ENCODE assay signal across 24 mouse cellular contexts in genomic region chr6:148605226-148605625, GRCm38 (mm10).
DNase-seq lines count a peak whose midpoint lies in the region; ATAC-seq and TF ChIP-seq lines count a peak whose summit lies in the region.
"Had no signal": no experiment of that assay in that cellular context is flagged by ENCODE, and none has a peak within 500 bp of the region (broad histone marks: within the 10 kb centered on the region; RNA-seq: fewer than 3 reads in every experiment).

No protein-coding gene starts in this region.

- H3K4me2 ChIP-seq in liver, embryonic 12.5 days = no peak overlapping the region
- H3K4me2 ChIP-seq in liver, postnatal 0 days (ENCODE audit: low read depth, low read length) = no peak overlapping the region
- no peak overlapping the region for H3K4me2 ChIP-seq in hindbrain, embryonic 16.5 days (ENCODE audit: low read length)
- H3K4me2 ChIP-seq: embryonic facial prominence, embryonic 13.5 days; embryonic facial prominence, embryonic 15.5 days; forebrain, embryonic 12.5 days had no signal

- H3K36me3 ChIP-seq in liver, embryonic 12.5 days = no peaks in the 10 kb centered on the region
- H3K36me3 ChIP-seq in liver, postnatal 0 days (replicated peaks; ENCODE audit: insufficient read depth, low read length) = no peaks in the 10 kb centered on the region
- no peaks in the 10 kb centered on the region for H3K36me3 ChIP-seq in thymus, adult 2 months (ENCODE audit: control insufficient read depth, insufficient read depth, low read length)
- H3K36me3 ChIP-seq in hindbrain, embryonic 16.5 days (ENCODE audit: control insufficient read depth, insufficient read depth, low read length) = no peaks in the 10 kb centered on the region
- H3K36me3 ChIP-seq: embryonic facial prominence, embryonic 13.5 days; embryonic facial prominence, embryonic 15.5 days; forebrain, embryonic 10.5 days; forebrain, embryonic 12.5 days had no signal

- 77% methylated on average over 1 of the region's 1 CpGs for WGBS in liver, embryonic 12.5 days (ENCODE audit: insufficient replicate concordance)
- 89% methylated on average over 1 of the region's 1 CpGs for WGBS in liver, postnatal 0 days (ENCODE audit: insufficient replicate concordance)
- WGBS in thymus, adult 2 months = 92% methylated on average over 1 of the region's 1 CpGs
- 87% methylated on average over 1 of the region's 1 CpGs for WGBS in hindbrain, embryonic 16.5 days

- DNase-seq in liver, postnatal 0 days = no peak
- peak; percentile 72 for DNase-seq in thymus, postnatal 0 days (ENCODE audit: low spot score)
- no peak for DNase-seq in thymus, adult 2 months
- DNase-seq in thymus, postnatal 14 days = peak; percentile 56
- peak; percentile 17 for DNase-seq in thymus, postnatal 25 days
- DNase-seq: adrenal gland, adult 2 months; adrenal gland, postnatal 10 days; adrenal gland, postnatal 25 days; cerebellum, adult 11 months; cerebellum, adult 18-20 months; cerebellum, adult 8-10 months; cerebellum, adult 9-11 months; cerebellum, postnatal 14 days; cerebellum, postnatal 36 days; embryo, embryonic 11 days had no signal

- H3K27ac ChIP-seq in liver, embryonic 12.5 days = peak overlapping the region; percentile 88
- no peak overlapping the region for H3K27ac ChIP-seq in liver, postnatal 0 days (ENCODE audit: low read depth)
- no peak overlapping the region for H3K27ac ChIP-seq in thymus, adult 2 months (ENCODE audit: control insufficient read depth, insufficient read depth, low read length)
- no peak overlapping the region for H3K27ac ChIP-seq in hindbrain, embryonic 16.5 days (ENCODE audit: low read depth, low read length)
- H3K27ac ChIP-seq: embryonic facial prominence, embryonic 13.5 days; embryonic facial prominence, embryonic 15.5 days; forebrain, embryonic 10.5 days; forebrain, embryonic 12.5 days had no signal

- TF ChIP-seq EP300 in liver, postnatal 0 days (IDR thresholded peaks at IDR 0.05; ENCODE audit: low read depth) = no peak

- H3K9me3 ChIP-seq in liver, embryonic 12.5 days (replicated peaks) = no peaks in the 10 kb centered on the region
- no peaks in the 10 kb centered on the region for H3K9me3 ChIP-seq in liver, postnatal 0 days (ENCODE audit: low read length)
- no peaks in the 10 kb centered on the region for H3K9me3 ChIP-seq in hindbrain, embryonic 16.5 days (ENCODE audit: control insufficient read depth, low read length)
- H3K9me3 ChIP-seq: embryonic facial prominence, embryonic 13.5 days; embryonic facial prominence, embryonic 15.5 days; forebrain, embryonic 10.5 days; forebrain, embryonic 12.5 days had no signal

- TF ChIP-seq POLR2A in thymus, adult 2 months (IDR thresholded peaks at IDR 0.05; ENCODE audit: control insufficient read depth, extremely low read depth, insufficient read depth, low read length, poor library complexity) = no peak

- H3K27me3 ChIP-seq in liver, embryonic 12.5 days (replicated peaks) = no peaks in the 10 kb centered on the region
- H3K27me3 ChIP-seq in liver, postnatal 0 days (ENCODE audit: insufficient read depth, low read length) = no peaks in the 10 kb centered on the region
- H3K27me3 ChIP-seq in thymus, adult 2 months (ENCODE audit: control insufficient read depth, insufficient read depth, low read length) = no peaks in the 10 kb centered on the region
- no peaks in the 10 kb centered on the region for H3K27me3 ChIP-seq in hindbrain, embryonic 16.5 days (replicated peaks; ENCODE audit: control insufficient read depth, insufficient read depth, low read length)
- H3K27me3 ChIP-seq: embryonic facial prominence, embryonic 13.5 days; embryonic facial prominence, embryonic 15.5 days; forebrain, embryonic 12.5 days had no signal

- TF ChIP-seq CTCF in liver, postnatal 0 days (IDR thresholded peaks at IDR 0.05; ENCODE audit: low read depth) = no peak
- TF ChIP-seq CTCF in thymus, adult 2 months (IDR thresholded peaks at IDR 0.05; ENCODE audit: borderline replicate concordance, control insufficient read depth, extremely low read depth, insufficient read depth, low read length, poor library complexity) = no peak

- H3K4me3 ChIP-seq in liver, embryonic 12.5 days = no peak overlapping the region
- H3K4me3 ChIP-seq in liver, postnatal 0 days (ENCODE audit: low read depth, low read length) = no peak overlapping the region
- H3K4me3 ChIP-seq in thymus, adult 2 months (ENCODE audit: control insufficient read depth, insufficient read depth, low read length) = no peak overlapping the region
- no peak overlapping the region for H3K4me3 ChIP-seq in hindbrain, embryonic 16.5 days (ENCODE audit: low read length)
- H3K4me3 ChIP-seq: embryonic facial prominence, embryonic 13.5 days; embryonic facial prominence, embryonic 15.5 days; erythroblast, embryonic 14.5 days; forebrain, embryonic 10.5 days; forebrain, embryonic 12.5 days had no signal

- H3K9ac ChIP-seq in liver, embryonic 12.5 days = no peak overlapping the region
- no peak overlapping the region for H3K9ac ChIP-seq in liver, postnatal 0 days (replicated peaks)
- no peak overlapping the region for H3K9ac ChIP-seq in hindbrain, embryonic 16.5 days (ENCODE audit: low read depth, low read length)
- H3K9ac ChIP-seq: embryonic facial prominence, embryonic 13.5 days; embryonic facial prominence, embryonic 15.5 days had no signal

- no peak for ATAC-seq in liver, embryonic 12.5 days
- ATAC-seq in liver, postnatal 0 days = no peak
- no peak for ATAC-seq in hindbrain, embryonic 16.5 days
- ATAC-seq in granulocyte monocyte progenitor cell, adult 5-6 weeks (replicated peaks; ENCODE audit: poor library complexity, severe bottlenecking) = no peak
- ATAC-seq: forebrain, embryonic 14.5 days had no signal

- H3K4me1 ChIP-seq in liver, embryonic 12.5 days = peaks cover 51% of the 10 kb centered on the region
- peaks cover 11% of the 10 kb centered on the region for H3K4me1 ChIP-seq in liver, postnatal 0 days (ENCODE audit: insufficient read depth)
- no peaks in the 10 kb centered on the region for H3K4me1 ChIP-seq in thymus, adult 2 months (replicated peaks; ENCODE audit: control insufficient read depth, insufficient read depth, low read length)
- no peaks in the 10 kb centered on the region for H3K4me1 ChIP-seq in hindbrain, embryonic 16.5 days (ENCODE audit: control insufficient read depth, insufficient read depth, low read depth, low read length)
- H3K4me1 ChIP-seq: embryonic facial prominence, embryonic 13.5 days; embryonic facial prominence, embryonic 15.5 days; forebrain, embryonic 10.5 days; forebrain, embryonic 12.5 days had no signal

Comparison
In these comparisons a context has a peak if more than half of its experiments do, and no peak if none do; other contexts are left out.
1. DNase-seq: peak in thymus, postnatal 0 days (single experiment), thymus, postnatal 14 days (single experiment) and thymus, postnatal 25 days (single experiment); none in liver, postnatal 0 days (single experiment) and thymus, adult 2 months (single experiment).